Mouse (Mus musculus) neural tube, postnatal 0 days (tissue): ENCODE results near the gene Enkd1. TPM values are rescaled to one million over a fixed set of nuclear protein-coding genes. Genes with fewer than 3 reads are reported as not detected.

Experiments used
- polyA plus RNA-seq: library from polyadenylated mRNA; unstranded; fragments of >200 nt; fragmentation: Nextera tagmentation; extraction: Ambion mirVana; gene quantifications from 2 replicates; pipeline ENCODE4 v1.2.1, GENCODE M21; 2015

The Enkd1 gene
- 18.7 and 20.6 TPM in 2 replicates for polyA plus RNA-seq

DNA sequence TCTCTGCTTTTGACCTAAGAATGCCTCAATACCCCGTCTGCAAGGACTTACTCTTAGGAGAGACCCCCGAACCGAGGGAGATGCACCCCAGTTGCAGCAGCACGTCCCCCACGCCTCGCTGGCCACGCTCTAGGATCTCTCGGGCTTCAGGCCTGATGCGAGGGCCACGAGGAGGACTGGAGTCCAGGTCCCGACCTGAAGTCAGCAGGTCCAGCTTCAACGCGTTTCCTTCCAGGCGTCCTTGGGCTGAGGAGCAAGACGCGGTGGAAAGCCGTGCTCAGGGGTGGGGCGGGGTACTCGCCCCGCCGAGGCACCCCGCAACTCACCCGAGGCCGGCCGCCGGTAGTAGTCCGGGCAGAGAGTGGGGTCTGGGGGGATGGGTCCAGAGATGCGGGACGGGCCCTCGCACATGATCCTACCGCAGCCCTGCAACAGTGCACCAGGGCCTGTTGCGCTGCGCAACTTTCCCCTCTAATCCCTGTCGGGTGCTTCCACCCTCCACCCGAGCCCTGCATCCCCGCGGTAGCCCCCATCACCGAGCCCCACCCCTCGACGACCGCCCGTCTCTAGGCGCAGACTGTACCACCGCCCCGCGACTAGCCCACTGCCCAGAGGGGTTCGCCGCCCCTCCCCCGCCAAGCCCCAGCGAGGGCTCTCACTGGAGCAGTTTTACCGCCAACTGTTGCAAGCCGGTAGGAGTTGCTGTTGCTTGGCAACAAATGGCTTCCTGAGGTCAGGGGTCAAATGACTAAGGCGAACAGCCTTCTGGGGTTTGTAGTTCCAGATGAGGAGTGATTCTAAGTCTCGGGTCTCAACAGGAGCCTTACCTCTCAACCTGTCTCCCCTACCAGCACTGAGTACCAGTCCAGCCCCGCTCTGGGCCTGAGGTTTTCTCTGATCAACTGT lies at the start of gene Enkd1, which contains the start of gene 4933405L10Rik:
Enkd1 (minus strand) TSS at position 713 of the 906 bp plus-strand sequence.
4933405L10Rik (plus strand) TSS at position 158 of the 906 bp plus-strand sequence.

DNA sequence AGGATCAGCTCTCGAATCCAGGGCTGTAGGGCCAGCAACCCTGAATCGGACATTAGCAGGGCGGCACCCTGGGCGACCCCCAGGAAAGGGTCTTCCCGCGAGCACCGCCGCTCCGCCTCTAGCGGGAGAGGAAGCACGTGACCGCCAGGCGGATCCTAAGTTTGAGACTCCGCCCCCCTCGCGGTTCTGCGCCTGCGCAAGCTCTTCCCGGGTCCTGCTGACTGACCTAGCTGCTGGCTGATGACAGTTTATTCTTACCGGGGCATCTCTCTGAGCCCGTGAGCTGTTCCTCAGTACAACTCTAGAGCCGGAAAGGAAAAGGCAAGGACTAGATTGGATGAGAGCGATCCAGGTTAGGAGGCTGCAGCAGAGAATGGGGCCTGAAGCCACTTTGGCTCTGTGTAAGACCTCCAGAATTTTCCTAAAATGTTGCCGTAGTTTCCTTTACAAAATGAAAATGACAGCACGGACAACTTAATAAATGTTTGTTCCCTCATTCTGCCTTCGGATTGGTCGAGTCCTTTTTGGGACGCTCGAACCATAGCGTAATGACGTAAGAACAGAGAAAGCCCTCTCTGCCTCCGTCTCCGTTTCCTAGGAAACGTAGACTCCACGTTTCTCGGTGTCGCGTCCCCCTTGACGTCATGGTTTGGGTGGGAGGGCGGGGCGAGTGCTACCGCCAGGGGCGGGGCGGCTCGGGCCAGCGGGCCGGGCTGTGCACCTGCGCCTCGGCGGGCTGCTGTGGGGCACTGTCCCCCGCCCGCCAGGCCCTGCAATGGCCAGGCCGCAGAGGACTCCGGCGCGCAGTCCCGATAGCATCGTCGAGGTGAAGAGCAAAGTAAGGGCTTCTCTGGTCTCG lies 6.8 kb downstream of the Enkd1 start, which contains the start of the genes Acd and Pard6a:
Acd (minus strand) TSS at position 137 of the 859 bp plus-strand sequence.
Pard6a (plus strand) TSS at position 183 of the 859 bp plus-strand sequence.

DNA sequence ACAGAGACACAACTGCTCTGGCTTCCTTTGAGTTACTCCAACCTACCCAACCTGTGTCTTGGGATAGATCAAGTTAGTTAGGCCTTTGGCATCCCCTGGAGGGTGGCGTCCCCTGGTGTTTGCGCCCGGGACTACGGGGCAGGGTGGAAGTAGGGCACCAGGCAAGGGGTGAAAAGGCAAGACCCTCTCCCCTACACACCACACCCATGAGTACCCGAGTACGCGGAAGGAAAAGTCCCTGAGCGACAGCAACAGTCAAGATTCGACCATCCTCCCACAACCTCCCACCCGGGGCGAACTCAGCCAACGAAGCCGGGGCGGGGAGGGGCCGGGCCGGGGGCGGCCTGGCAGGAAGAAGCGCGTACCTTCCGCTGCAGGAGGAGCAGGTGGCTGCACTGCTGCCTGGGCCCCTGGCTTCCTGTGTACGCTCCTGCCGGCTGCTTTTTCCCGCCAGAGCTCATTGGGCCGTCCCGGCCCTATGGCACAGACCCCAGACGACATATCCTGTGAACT lies 22.2 kb downstream of the Enkd1 start, which contains the start of gene Carmil2:
Carmil2 (plus strand) TSS at position 479 of the 513 bp plus-strand sequence.

Other genes with a start within 250 kb of the Enkd1 start
- 263 and 304 TPM in 2 replicates for gene Tppp3, start 236.7 kb downstream of the Enkd1 start, polyA plus RNA-seq
- gene Zdhhc1, start 211.3 kb downstream of the Enkd1 start, polyA plus RNA-seq: 33.4 and 36.8 TPM in 2 replicates
- 0.45 and 0.53 TPM in 2 replicates for gene Hsd11b2, start 189.5 kb downstream of the Enkd1 start, polyA plus RNA-seq
- 272 and 303 TPM in 2 replicates for gene Atp6v0d1, start 142.2 kb downstream of the Enkd1 start, polyA plus RNA-seq
- gene Ripor1, start 103.0 kb downstream of the Enkd1 start, polyA plus RNA-seq: 29.7 and 37.3 TPM in 2 replicates
- 75.4 and 85.3 TPM in 2 replicates for gene Ctcf, start 71.6 kb downstream of the Enkd1 start, polyA plus RNA-seq
- gene Agrp, start 70.8 kb downstream of the Enkd1 start, polyA plus RNA-seq: 0.62 and 0.68 TPM in 2 replicates
- gene Carmil2, start 21.9 kb downstream of the Enkd1 start, polyA plus RNA-seq: 40.1 and 40.8 TPM in 2 replicates
- gene Acd, start 7.1 kb downstream of the Enkd1 start, polyA plus RNA-seq: 68.4 and 74.5 TPM in 2 replicates
- gene Pard6a, start 7.1 kb downstream of the Enkd1 start, polyA plus RNA-seq: 74.7 and 80.3 TPM in 2 replicates
- gene 4933405L10Rik, start 555 bp downstream of the Enkd1 start, polyA plus RNA-seq: 0.28 TPM in 1 of 2 replicates, not detected in the other
- 43.2 and 48.6 TPM in 2 replicates for gene Gfod2, start 50.5 kb upstream of the Enkd1 start, polyA plus RNA-seq
- gene Ranbp10, start 119.1 kb upstream of the Enkd1 start, polyA plus RNA-seq: 6.8 and 7.9 TPM in 2 replicates
- gene Tsnaxip1, start 119.5 kb upstream of the Enkd1 start, polyA plus RNA-seq: 0.25 and 0.45 TPM in 2 replicates
- 33.7 and 38.1 TPM in 2 replicates for gene Cenpt, start 145.1 kb upstream of the Enkd1 start, polyA plus RNA-seq
- 46.5 and 47.5 TPM in 2 replicates for gene Thap11, start 146.9 kb upstream of the Enkd1 start, polyA plus RNA-seq
- 124 and 138 TPM in 2 replicates for gene Nutf2, start 152.4 kb upstream of the Enkd1 start, polyA plus RNA-seq
- gene Edc4, start 172.7 kb upstream of the Enkd1 start, polyA plus RNA-seq: 28.9 and 35.3 TPM in 2 replicates
- gene Nrn1l, start 185.4 kb upstream of the Enkd1 start, polyA plus RNA-seq: 2.4 and 5.5 TPM in 2 replicates
- 8.6 and 9.3 TPM in 2 replicates for gene Pskh1, start 192.2 kb upstream of the Enkd1 start, polyA plus RNA-seq
- 1.8 and 2.8 TPM in 2 replicates for gene Ctrl, start 225.7 kb upstream of the Enkd1 start, polyA plus RNA-seq
- 127 and 138 TPM in 2 replicates for gene Psmb10, start 230.2 kb upstream of the Enkd1 start, polyA plus RNA-seq
- 16.8 TPM in 2 replicates for gene Lcat, start 235.2 kb upstream of the Enkd1 start, polyA plus RNA-seq